Mouse (Mus musculus) heart, postnatal 0 days (tissue): ENCODE data around the gene Atxn2.

ENCODE experiments used
- CTCF ChIP-seq: IDR thresholded peaks from 2 replicates; pipeline ENCODE4 v1.5.1; 2016; ENCODE audit warnings: antibody characterized with exemption, control low read depth, low read depth
- EP300 ChIP-seq: IDR thresholded peaks from 2 replicates; pipeline ENCODE4 v1.6.1; 2016; ENCODE audit warnings: antibody characterized with exemption, low read depth

DNA sequence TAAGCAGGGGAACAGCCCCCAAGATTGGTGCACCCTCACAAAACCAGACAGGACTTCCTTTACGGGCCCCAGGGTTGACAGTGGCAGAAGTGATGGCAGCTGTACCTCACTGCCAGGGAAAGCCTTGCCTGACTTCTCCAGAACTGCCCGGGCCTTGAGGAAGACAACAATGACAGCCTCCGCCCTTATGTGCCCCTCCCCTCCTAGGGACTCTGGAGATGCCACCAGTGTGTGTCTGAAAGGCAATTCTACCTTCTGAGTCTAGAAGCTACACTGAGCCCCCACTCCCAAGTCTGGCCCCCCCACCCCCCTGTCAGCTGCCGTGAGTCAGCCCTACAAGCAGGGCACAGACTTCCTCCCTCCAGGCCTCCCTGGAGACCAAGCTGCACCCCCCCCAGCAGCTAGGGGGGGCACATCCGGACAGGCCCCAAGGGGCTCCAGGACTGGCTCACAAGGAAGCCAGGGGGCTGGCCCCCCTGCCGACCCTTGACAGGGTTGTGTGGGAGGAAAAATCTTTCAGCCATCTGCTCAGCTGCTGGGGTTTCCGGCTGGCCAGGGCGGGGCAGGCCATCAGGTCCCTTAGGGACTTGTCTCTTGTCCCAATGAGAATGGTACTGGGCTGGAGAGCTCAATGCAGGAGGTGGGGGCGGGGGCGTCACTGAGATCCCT is 122.6 kb downstream of the Atxn2 start:
- TF ChIP-seq EP300 (peak; percentile 94), CTCF (no peak)
